Mouse (Mus musculus) cerebellum, adult 8-10 months (tissue): ENCODE data around the gene Zc3h12c.

Experiments used
- DNase-seq: peaks from one replicate; pipeline ENCODE4 v3.0.0; 2022

The Zc3h12c gene

GRCm38 (mm10) chr9:52165706-52166090 is 2.7 kb downstream of the Zc3h12c start:
- DNase-seq, result no peak

- no peak for DNase-seq
Measured at GRCm38 (mm10) chr9:52165076-52165705, 3.2 kb downstream of the Zc3h12c start.

GRCm38 (mm10) chr9:52160512-52160911 is 7.9 kb downstream of the Zc3h12c start:
- DNase-seq, result no peak

- DNase-seq, result no peak
Measured at GRCm38 (mm10) chr9:52158561-52158960, 9.8 kb downstream of the Zc3h12c start.

GRCm38 (mm10) chr9:52155417-52155816 is 13.0 kb downstream of the Zc3h12c start:
- no peak for DNase-seq

- no peak for DNase-seq
Measured at GRCm38 (mm10) chr9:52154253-52154652, 14.1 kb downstream of the Zc3h12c start.

GRCm38 (mm10) chr9:52152076-52152826 is 16.1 kb downstream of the Zc3h12c start:
- no peak for DNase-seq

GRCm38 (mm10) chr9:52149768-52150167 is 18.6 kb downstream of the Zc3h12c start:
- no peak for DNase-seq

- DNase-seq, result no peak
Measured at GRCm38 (mm10) chr9:52149286-52149685, 19.1 kb downstream of the Zc3h12c start.

GRCm38 (mm10) chr9:52148831-52149230 is 19.5 kb downstream of the Zc3h12c start:
- DNase-seq, result no peak

- no peak for DNase-seq
Measured at GRCm38 (mm10) chr9:52148311-52148710, 20.1 kb downstream of the Zc3h12c start.

GRCm38 (mm10) chr9:52146241-52146640 is 22.1 kb downstream of the Zc3h12c start:
- no peak for DNase-seq

- DNase-seq, result peak; percentile 11
Measured at GRCm38 (mm10) chr9:52132771-52133170, 35.6 kb downstream of the Zc3h12c start.

GRCm38 (mm10) chr9:52130348-52130747 is 38.0 kb downstream of the Zc3h12c start:
- DNase-seq, result peak; percentile 14

- DNase-seq, result no peak
Measured at GRCm38 (mm10) chr9:52125225-52125624, 43.1 kb downstream of the Zc3h12c start.

GRCm38 (mm10) chr9:52119212-52119611 is 49.2 kb downstream of the Zc3h12c start:
- DNase-seq, result no peak

GRCm38 (mm10) chr9:52113091-52113490 is 55.3 kb downstream of the Zc3h12c start:
- DNase-seq, result no peak

GRCm38 (mm10) chr9:52110738-52111137 is 57.6 kb downstream of the Zc3h12c start:
- DNase-seq, result no peak

GRCm38 (mm10) chr9:52107161-52107560 is 61.2 kb downstream of the Zc3h12c start:
- DNase-seq, result no peak

- no peak for DNase-seq
Measured at GRCm38 (mm10) chr9:52105423-52105822, 62.9 kb downstream of the Zc3h12c start.

GRCm38 (mm10) chr9:52104225-52104615 is 64.2 kb downstream of the Zc3h12c start:
- DNase-seq, result no peak

- no peak for DNase-seq
Measured at GRCm38 (mm10) chr9:52103448-52104224, 64.7 kb downstream of the Zc3h12c start.

GRCm38 (mm10) chr9:52102060-52102844 is 66.1 kb downstream of the Zc3h12c start:
- DNase-seq, result peak; percentile 48
